In genomic region chr17:83958706-83959105, GRCm38 (mm10) we compare ENCODE assay signal across 9 mouse cellular contexts.
DNase-seq lines count a peak whose midpoint lies in the region; ATAC-seq and TF ChIP-seq lines count a peak whose summit lies in the region.
"Had no signal": no experiment of that assay in that cellular context is flagged by ENCODE, and none has a peak within 500 bp of the region (broad histone marks: within the 10 kb centered on the region; RNA-seq: fewer than 3 reads in every experiment).

No protein-coding gene starts in this region.

- no peak overlapping the region for H3K9ac ChIP-seq in hindbrain, embryonic 16.5 days (ENCODE audit: low read depth, low read length)
- no peak overlapping the region for H3K9ac ChIP-seq in neural tube, embryonic 15.5 days (replicated peaks)

- no peak overlapping the region for H3K4me3 ChIP-seq in left cerebral cortex, adult 2 months
- no peak overlapping the region for H3K4me3 ChIP-seq in hindbrain, embryonic 16.5 days (ENCODE audit: low read length)
- H3K4me3 ChIP-seq in neural tube, embryonic 15.5 days (replicated peaks) = no peak overlapping the region
- H3K4me3 ChIP-seq: erythroblast, embryonic 14.5 days had no signal

- no peaks in the 10 kb centered on the region; the same call in 1 of the 2 replicates for H3K27me3 ChIP-seq in hindbrain, embryonic 16.5 days (replicated peaks; ENCODE audit: control insufficient read depth, insufficient read depth, low read length)
- H3K27me3 ChIP-seq in neural tube, embryonic 15.5 days (replicated peaks) = no peaks in the 10 kb centered on the region

- peaks cover 18% of the 10 kb centered on the region for H3K4me1 ChIP-seq in hindbrain, embryonic 16.5 days (ENCODE audit: control insufficient read depth, insufficient read depth, low read depth, low read length)
- H3K4me1 ChIP-seq in neural tube, embryonic 15.5 days = peaks cover 53% of the 10 kb centered on the region

- intact Hi-C loops in left cerebral cortex, adult 2 months (cut with DNase I) = loop anchor here (5.0 kb wide), 1 partner anchor 56 kb away; no protein-coding TSS in a partner anchor
- intact Hi-C loops in left cerebral cortex, postnatal 14 days (cut with DNase I) = no loop called here

- ATAC-seq in hindbrain, embryonic 16.5 days = no peak
- ATAC-seq in neural tube, embryonic 15.5 days (ENCODE audit: low FRiP score) = no peak
- ATAC-seq in activated CD4-positive, CD25-positive, alpha-beta regulatory T cell, adult 4 months = no peak

- WGBS in hindbrain, embryonic 16.5 days = 72% methylated on average over 3 of the region's 3 CpGs
- WGBS in neural tube, embryonic 15.5 days = 74% methylated on average over 3 of the region's 3 CpGs

- no peak for TF ChIP-seq CTCF in left cerebral cortex, adult 2 months (IDR thresholded peaks at IDR 0.05)

- H3K27ac ChIP-seq in left cerebral cortex, adult 2 months = peak overlapping the region; percentile 77; the same call in 1 of the 2 replicates
- peak overlapping the region; percentile 1; the same call in 1 of the 2 replicates for H3K27ac ChIP-seq in hindbrain, embryonic 16.5 days (ENCODE audit: low read depth, low read length)
- peak overlapping the region; percentile 41; the same call in 1 of the 2 replicates for H3K27ac ChIP-seq in neural tube, embryonic 15.5 days (replicated peaks)

- H3K9me3 ChIP-seq in hindbrain, embryonic 16.5 days (ENCODE audit: control insufficient read depth, low read length) = no peaks in the 10 kb centered on the region
- H3K9me3 ChIP-seq in neural tube, embryonic 15.5 days (replicated peaks) = no peaks in the 10 kb centered on the region

- DNase-seq in left cerebral cortex, adult 2 months (ENCODE audit: extremely low spot score in 1 of 2, low spot score in 2 of 2) = no peak
- DNase-seq in left cerebral cortex, postnatal 14 days (ENCODE audit: low spot score in 2 of 2) = no peak
- DNase-seq in kidney, postnatal 14 days = peak; percentile 71
- DNase-seq in cerebellum, adult 8-10 months = no peak
- DNase-seq in MN1 (ENCODE audit: low spot score) = no peak

- H3K4me2 ChIP-seq in hindbrain, embryonic 16.5 days (ENCODE audit: low read length) = no peak overlapping the region
- no peak overlapping the region for H3K4me2 ChIP-seq in neural tube, embryonic 15.5 days

- no peaks in the 10 kb centered on the region for H3K36me3 ChIP-seq in hindbrain, embryonic 16.5 days (ENCODE audit: control insufficient read depth, insufficient read depth, low read length)
- H3K36me3 ChIP-seq in neural tube, embryonic 15.5 days = no peaks in the 10 kb centered on the region

Comparison
In these comparisons a context has a peak if more than half of its experiments do, and no peak if none do; other contexts are left out.
1. H3K27ac ChIP-seq: peak in every context shown above with its lines; median percentile 77 in left cerebral cortex, adult 2 months; 41 in neural tube, embryonic 15.5 days; 1 in hindbrain, embryonic 16.5 days.